Mouse (Mus musculus) T-helper 1 cell (primary cell): ENCODE measurements around the gene Btf3.

Experiments used
- in situ Hi-C: fragments of 300-600 bp; cut with MboI, MseI; formaldehyde crosslinking; loops from one replicate; pipeline ENCODE4 v1.15.1; 2025; ENCODE audit warnings: high pct_unique_total_duplicates

Gene Btf3

GRCm38 (mm10) chr13:98349491-98349890 lies 32.7 kb upstream of the Btf3 start:
- in situ Hi-C loops = no loop called here

- in situ Hi-C loops = no loop called here
These were observed 23.7 kb upstream of the Btf3 start for GRCm38 (mm10) chr13:98340506-98340905.

DNA sequence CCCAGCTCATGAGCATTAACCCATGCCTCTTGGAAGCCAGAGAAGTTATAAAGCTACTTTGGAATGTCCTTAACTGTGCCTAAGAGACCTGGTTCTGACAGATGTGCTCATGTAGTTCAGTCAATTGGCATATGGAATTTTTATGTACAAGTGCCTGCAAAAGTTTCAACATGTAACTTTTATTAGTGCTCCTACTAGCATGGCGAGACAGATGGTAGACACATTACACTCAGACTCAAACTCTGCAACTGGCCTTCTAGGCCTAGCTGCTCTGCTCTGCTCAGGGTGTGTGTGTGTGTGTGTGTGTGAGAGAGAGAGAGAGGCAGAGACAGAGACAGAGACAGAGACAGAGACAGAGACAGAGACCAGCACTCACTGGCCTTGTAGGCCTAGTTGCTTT lies 19.4 kb upstream of the Btf3 start:
- in situ Hi-C loops = no loop called here

- in situ Hi-C loops = no loop called here
These were observed 15.3 kb upstream of the Btf3 start for GRCm38 (mm10) chr13:98332106-98332505.

GRCm38 (mm10) chr13:98325034-98325433 lies 8.2 kb upstream of the Btf3 start:
- in situ Hi-C loops = no loop called here

- in situ Hi-C loops = no loop called here
These were observed 1.1 kb upstream of the Btf3 start for GRCm38 (mm10) chr13:98317911-98318310.

- in situ Hi-C loops = no loop called here
These were observed 456 bp upstream of the Btf3 start for GRCm38 (mm10) chr13:98317246-98317677.

GRCm38 (mm10) chr13:98316140-98316479 lies 696 bp downstream of the Btf3 start:
- in situ Hi-C loops = no loop called here

- in situ Hi-C loops = no loop called here
These were observed 1.7 kb downstream of the Btf3 start for GRCm38 (mm10) chr13:98315124-98315523.

- in situ Hi-C loops = no loop called here
These were observed 3.2 kb downstream of the Btf3 start for GRCm38 (mm10) chr13:98313631-98314030.

- in situ Hi-C loops = no loop called here
These were observed 5.2 kb downstream of the Btf3 start for GRCm38 (mm10) chr13:98311597-98311996.

- in situ Hi-C loops = no loop called here
These were observed 8.1 kb downstream of the Btf3 start for GRCm38 (mm10) chr13:98308724-98309123.

- in situ Hi-C loops = no loop called here
These were observed 8.8 kb downstream of the Btf3 start for GRCm38 (mm10) chr13:98308004-98308403.

GRCm38 (mm10) chr13:98306852-98307475 lies 9.8 kb downstream of the Btf3 start:
- in situ Hi-C loops = no loop called here

- in situ Hi-C loops = no loop called here
These were observed 10.4 kb downstream of the Btf3 start for GRCm38 (mm10) chr13:98306393-98306792.

GRCm38 (mm10) chr13:98305257-98305656 lies 11.5 kb downstream of the Btf3 start:
- in situ Hi-C loops = no loop called here

GRCm38 (mm10) chr13:98298833-98299758 lies 17.7 kb downstream of the Btf3 start:
- in situ Hi-C loops = no loop called here

GRCm38 (mm10) chr13:98297883-98298482 lies 18.8 kb downstream of the Btf3 start:
- in situ Hi-C loops = no loop called here

- in situ Hi-C loops = no loop called here
These were observed 20.7 kb downstream of the Btf3 start for GRCm38 (mm10) chr13:98296072-98296471.

- in situ Hi-C loops = no loop called here
These were observed 25.1 kb downstream of the Btf3 start for GRCm38 (mm10) chr13:98291712-98292111.

GRCm38 (mm10) chr13:98290719-98291118 lies 26.1 kb downstream of the Btf3 start:
- in situ Hi-C loops = no loop called here

DNA sequence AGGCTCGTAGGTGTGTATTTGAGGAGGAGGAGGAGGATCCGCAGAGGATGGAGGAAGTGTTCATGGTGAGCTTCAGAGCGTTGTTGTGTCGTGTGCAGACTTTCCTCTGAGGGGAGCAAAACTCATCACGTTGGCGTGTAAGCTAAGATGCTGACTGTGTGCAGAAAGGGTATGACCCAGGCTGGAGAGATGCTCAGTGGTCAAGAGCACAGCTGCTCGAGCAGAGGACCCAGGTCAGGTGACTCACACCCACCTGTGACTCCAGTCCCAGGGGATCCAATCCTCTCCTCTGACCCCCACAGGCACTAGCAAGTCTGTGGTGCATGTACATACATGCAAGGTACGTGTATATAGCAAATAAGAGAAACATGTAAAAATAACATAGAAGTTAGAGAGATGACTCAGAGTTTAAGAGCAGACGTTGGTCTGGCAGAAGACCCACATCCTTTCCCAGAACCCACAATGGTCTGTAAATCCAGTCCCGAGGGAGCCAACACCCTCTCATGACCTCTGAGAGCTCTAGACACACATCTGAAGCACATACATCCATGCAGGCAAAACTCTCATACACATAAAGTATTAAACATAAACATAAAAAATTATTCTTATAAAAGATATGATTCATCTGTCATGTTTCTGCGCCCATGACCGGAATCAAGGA lies 35.7 kb downstream of the Btf3 start:
- in situ Hi-C loops = no loop called here
